Mouse (Mus musculus): ENCODE results near the gene Gpr34.

Gpr34 gene

DNA sequence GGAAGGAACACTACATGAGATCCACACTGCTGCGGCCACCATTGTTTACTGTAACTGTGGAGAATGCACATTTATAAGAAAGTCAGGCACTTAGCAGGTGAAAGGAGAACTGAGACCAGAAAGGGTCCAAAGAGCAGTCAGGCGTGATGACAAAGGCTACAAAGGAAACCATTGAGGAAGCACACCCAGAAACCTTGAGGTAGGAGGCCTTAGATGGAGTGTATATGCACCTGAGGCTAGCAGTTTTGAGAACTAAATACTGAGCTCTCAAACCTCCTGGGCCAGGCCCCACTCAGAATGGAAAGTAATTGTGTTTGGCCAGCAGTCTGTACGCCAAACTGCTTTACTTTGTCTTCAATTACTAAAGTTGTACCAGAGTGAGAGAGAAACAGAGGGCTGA, 38.5 kb downstream of the Gpr34 start:
- no peak for DNase-seq (ENCODE audit: low spot score in 2 of 2)

DNA sequence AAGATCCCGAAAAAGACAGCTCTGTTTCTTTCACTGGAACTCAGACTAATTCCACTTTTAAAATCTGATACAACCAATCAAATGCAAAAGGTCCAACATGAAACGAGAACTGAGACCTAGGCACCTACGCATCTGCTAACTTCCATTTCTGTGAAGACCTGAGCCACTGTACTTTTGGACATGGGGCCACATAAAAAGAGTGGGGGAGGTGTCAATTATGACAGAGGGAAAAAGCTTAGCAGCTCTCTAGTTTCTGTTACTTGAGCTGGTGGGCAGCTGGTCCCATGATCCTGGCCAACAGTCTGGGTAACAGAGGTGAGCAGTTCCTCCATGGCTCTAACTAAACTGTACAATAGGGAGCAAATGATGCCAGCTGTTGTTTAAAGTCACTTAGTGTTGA, 41.1 kb downstream of the Gpr34 start:
- no peak for DNase-seq (ENCODE audit: low spot score in 2 of 2)

- DNase-seq (ENCODE audit: low spot score in 2 of 2) = no peak
Observed at GRCm38 (mm10) chrX:13681748-13682147, 49.9 kb downstream of the Gpr34 start.

DNA sequence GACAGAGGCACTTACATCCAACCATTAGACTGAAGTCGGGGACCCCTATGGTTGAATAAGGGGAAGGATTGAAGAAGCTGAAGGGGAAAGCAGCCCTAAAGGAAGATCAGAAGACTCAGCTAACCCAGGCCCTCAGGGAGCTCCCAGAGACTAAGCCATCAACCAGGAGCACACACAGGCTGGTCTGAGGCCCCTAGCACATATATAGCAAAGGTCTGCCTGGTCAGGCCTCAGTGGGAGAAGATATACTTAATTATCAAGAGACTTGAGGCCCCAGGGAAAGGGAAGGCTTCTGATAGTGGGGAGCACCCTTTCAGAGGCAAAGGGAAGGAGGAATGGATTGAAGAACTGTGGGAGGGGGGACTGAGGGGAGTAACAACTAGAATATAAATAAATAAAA, 54.7 kb downstream of the Gpr34 start:
- DNase-seq (ENCODE audit: low spot score in 2 of 2) = no peak

DNA sequence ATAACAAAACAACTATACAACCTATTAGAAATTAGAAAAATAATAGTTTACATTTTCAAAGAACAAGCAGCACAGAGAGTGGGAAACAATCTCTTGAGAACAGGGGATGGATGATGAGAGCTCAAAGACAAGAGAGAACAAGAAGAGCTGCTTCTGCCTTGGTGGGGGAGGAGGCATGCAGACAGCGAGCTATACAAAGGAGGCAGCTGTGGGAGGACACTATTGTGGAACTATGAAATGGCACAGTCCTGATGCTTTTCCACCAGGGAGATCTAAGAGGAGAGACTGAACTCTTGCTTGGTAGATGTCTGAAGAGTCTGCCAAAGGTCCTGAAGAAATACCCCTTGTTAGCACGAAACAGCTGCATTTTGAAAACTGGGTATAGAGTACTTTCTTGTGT, 56.5 kb downstream of the Gpr34 start:
- DNase-seq (ENCODE audit: low spot score in 2 of 2) = no peak
